In genomic region chr8:48425101-48425500, GRCm38 (mm10) we compare ENCODE assay signal across 18 mouse cellular contexts.
A peak's percentile ranks its signal among the peaks of the same experiment; 100 is the strongest.
DNase-seq lines count a peak whose midpoint lies in the region; ATAC-seq lines count a peak whose summit lies in the region.
"Had no signal": no experiment of that assay in that cellular context is flagged by ENCODE, and none has a peak within 500 bp of the region (broad histone marks: within the 10 kb centered on the region; RNA-seq: fewer than 3 reads in every experiment).

No protein-coding gene starts in this region.

- no peak overlapping the region for H3K9ac ChIP-seq in kidney, embryonic 16.5 days (replicated peaks; ENCODE audit: low read length)
- H3K9ac ChIP-seq: liver, embryonic 12.5 days; lung, embryonic 15.5 days had no signal

- 36% methylated on average over 11 of the region's 11 CpGs for WGBS in kidney, embryonic 16.5 days

- DNase-seq in kidney, adult 9 months, result no peak
- DNase-seq in CD8-positive naive resting alpha-beta T cell, adult 2 months (ENCODE audit: low read depth in 2 of 2, low spot score in 2 of 2), result peak; percentile 53 to 61
- DNase-seq in induced T-regulatory cell, adult 2 months (ENCODE audit: low read depth), result peak; percentile 20
- DNase-seq in thymus, postnatal 14 days, result peak; percentile 51
- no peak for DNase-seq in gastrocnemius, postnatal 4 days (ENCODE audit: low spot score in 2 of 2)
- DNase-seq: adrenal gland, postnatal 14 days; cerebellum, adult 9-10 months; heart, adult 2 months; kidney, postnatal 36 days; layer of hippocampus, adult 9-11 months; midbrain, embryonic 14.5 days; right cerebral cortex, adult 18-20 months had no signal

- H3K4me2 ChIP-seq in kidney, embryonic 16.5 days (replicated peaks; ENCODE audit: low read depth, low read length), result peak overlapping the region; percentile 26
- H3K4me2 ChIP-seq: liver, embryonic 12.5 days; lung, embryonic 15.5 days had no signal

- no peak overlapping the region for H3K27ac ChIP-seq in kidney, embryonic 16.5 days (ENCODE audit: low read length)
- H3K27ac ChIP-seq: heart, adult 2 months; liver, embryonic 12.5 days; lung, embryonic 15.5 days; stomach, postnatal 0 days had no signal

- H3K9me3 ChIP-seq in kidney, embryonic 16.5 days (ENCODE audit: low read length), result no peaks in the 10 kb centered on the region
- H3K9me3 ChIP-seq: lung, embryonic 15.5 days had no signal

- peaks cover 4% of the 10 kb centered on the region; the same call in 1 of the 2 replicates for H3K4me1 ChIP-seq in kidney, embryonic 16.5 days (ENCODE audit: insufficient read depth, low read length)
- H3K4me1 ChIP-seq: liver, embryonic 12.5 days; lung, embryonic 15.5 days had no signal

- no peak overlapping the region for H3K4me3 ChIP-seq in kidney, embryonic 16.5 days (ENCODE audit: low read length)
- H3K4me3 ChIP-seq: heart, adult 2 months; liver, embryonic 12.5 days; lung, embryonic 15.5 days had no signal

- peak; percentile 46; the same call in 1 of the 2 replicates for ATAC-seq in kidney, embryonic 16.5 days (ENCODE audit: low FRiP score, low TSS enrichment)
- ATAC-seq in erythroid progenitor cell, adult 5-6 weeks (replicated peaks; ENCODE audit: low FRiP score, poor library complexity, severe bottlenecking), result no peak
- ATAC-seq: forebrain, embryonic 14.5 days; liver, embryonic 12.5 days had no signal

- H3K36me3 ChIP-seq in kidney, embryonic 16.5 days (ENCODE audit: insufficient read depth, low read length), result no peaks in the 10 kb centered on the region
- H3K36me3 ChIP-seq: liver, embryonic 12.5 days; lung, embryonic 15.5 days had no signal

- no peaks in the 10 kb centered on the region for H3K27me3 ChIP-seq in kidney, embryonic 16.5 days (ENCODE audit: insufficient read depth, low read length)
- H3K27me3 ChIP-seq: liver, embryonic 12.5 days; lung, embryonic 15.5 days had no signal

Comparison
In these comparisons a context has a peak if more than half of its experiments do, and no peak if none do; other contexts are left out.
1. DNase-seq: peak in CD8-positive naive resting alpha-beta T cell, adult 2 months (2 of 2), induced T-regulatory cell, adult 2 months (single experiment) and thymus, postnatal 14 days (single experiment); none in kidney, adult 9 months (single experiment) and gastrocnemius, postnatal 4 days (0 of 2).